Mouse (Mus musculus): ENCODE data around the gene Ddx10.

Gene Ddx10

GRCm38 (mm10) chr9:53247953-53248397 is at the start of gene Ddx10:
TSS of gene Ddx10 (minus strand) at chr9:53248053.
- peak; percentile 99 for DNase-seq (ENCODE audit: low read depth, low spot score)

GRCm38 (mm10) chr9:53292833-53293232 is 45.0 kb upstream of the Ddx10 start:
- DNase-seq (ENCODE audit: low read depth, low spot score) = no peak

- no peak for DNase-seq (ENCODE audit: low read depth, low spot score)
Observed at GRCm38 (mm10) chr9:53290006-53290405, 42.2 kb upstream of the Ddx10 start.

GRCm38 (mm10) chr9:53286793-53287192 is 38.9 kb upstream of the Ddx10 start:
- DNase-seq (ENCODE audit: low read depth, low spot score) = no peak

- no peak for DNase-seq (ENCODE audit: low read depth, low spot score)
Observed at GRCm38 (mm10) chr9:53278997-53279396, 31.1 kb upstream of the Ddx10 start.

GRCm38 (mm10) chr9:53276381-53276780 is 28.5 kb upstream of the Ddx10 start:
- DNase-seq (ENCODE audit: low read depth, low spot score) = no peak

GRCm38 (mm10) chr9:53272714-53273113 is 24.9 kb upstream of the Ddx10 start:
- DNase-seq (ENCODE audit: low read depth, low spot score) = no peak

- no peak for DNase-seq (ENCODE audit: low read depth, low spot score)
Observed at GRCm38 (mm10) chr9:53272207-53272606, 24.4 kb upstream of the Ddx10 start.

GRCm38 (mm10) chr9:53271281-53272022 is 23.6 kb upstream of the Ddx10 start:
- DNase-seq (ENCODE audit: low read depth, low spot score) = no peak

GRCm38 (mm10) chr9:53269466-53269755 is 21.6 kb upstream of the Ddx10 start:
- no peak for DNase-seq (ENCODE audit: low read depth, low spot score)

- no peak for DNase-seq (ENCODE audit: low read depth, low spot score)
Observed at GRCm38 (mm10) chr9:53268731-53269465, 21.0 kb upstream of the Ddx10 start.

GRCm38 (mm10) chr9:53268036-53268435 is 20.2 kb upstream of the Ddx10 start:
- no peak for DNase-seq (ENCODE audit: low read depth, low spot score)

- DNase-seq (ENCODE audit: low read depth, low spot score) = no peak
Observed at GRCm38 (mm10) chr9:53265589-53265988, 17.7 kb upstream of the Ddx10 start.

GRCm38 (mm10) chr9:53264387-53264786 is 16.5 kb upstream of the Ddx10 start:
- no peak for DNase-seq (ENCODE audit: low read depth, low spot score)

GRCm38 (mm10) chr9:53258199-53258598 is 10.3 kb upstream of the Ddx10 start:
- DNase-seq (ENCODE audit: low read depth, low spot score) = no peak

GRCm38 (mm10) chr9:53257772-53258171 is 9.9 kb upstream of the Ddx10 start:
- no peak for DNase-seq (ENCODE audit: low read depth, low spot score)

- DNase-seq (ENCODE audit: low read depth, low spot score) = no peak
Observed at GRCm38 (mm10) chr9:53256690-53257305, 8.9 kb upstream of the Ddx10 start.

- peak; percentile 72 for DNase-seq (ENCODE audit: low read depth, low spot score)
Observed at GRCm38 (mm10) chr9:53254368-53254767, 6.5 kb upstream of the Ddx10 start.

- DNase-seq (ENCODE audit: low read depth, low spot score) = no peak
Observed at GRCm38 (mm10) chr9:53247516-53247915, 337 bp downstream of the Ddx10 start.

- DNase-seq (ENCODE audit: low read depth, low spot score) = peak; percentile 30
Observed at GRCm38 (mm10) chr9:53218181-53218580, 29.7 kb downstream of the Ddx10 start.

GRCm38 (mm10) chr9:53208283-53208682 is 39.6 kb downstream of the Ddx10 start:
- no peak for DNase-seq (ENCODE audit: low read depth, low spot score)

- no peak for DNase-seq (ENCODE audit: low read depth, low spot score)
Observed at GRCm38 (mm10) chr9:53174590-53174989, 73.3 kb downstream of the Ddx10 start.

GRCm38 (mm10) chr9:53173258-53173657 is 74.6 kb downstream of the Ddx10 start:
- DNase-seq (ENCODE audit: low read depth, low spot score) = peak; percentile 52
